Mouse (Mus musculus) kidney, embryonic 15.5 days (tissue): ENCODE results near the gene Sec24b. TPM values are rescaled to one million over a fixed set of nuclear protein-coding genes. Genes with fewer than 3 reads are reported as not detected.

Experiments used
- ATAC-seq: fragments of 200-750 bp; cut with Nextera tagmentation; replicated peaks from 2 replicates; pipeline ENCODE4 v1.8.0; 2017; ENCODE audit warnings: moderate TSS enrichment; ENCODE audit not compliant: low FRiP score
- H3K27ac ChIP-seq: fragments of 300-500 bp; sonication (generic); 2 replicates; pipeline ENCODE4 v1.5.1; 2015; ENCODE audit warnings: mild to moderate bottlenecking, inconsistent platforms
- H3K27me3 ChIP-seq: fragments of 300-500 bp; sonication (generic); 2 replicates; pipeline ENCODE4 v1.6.1; 2015; ENCODE audit warnings: inconsistent platforms
- H3K36me3 ChIP-seq: fragments of 300-500 bp; sonication (generic); 2 replicates; pipeline ENCODE4 v1.6.1; 2015; ENCODE audit warnings: inconsistent platforms
- H3K4me1 ChIP-seq: fragments of 300-500 bp; sonication (generic); 2 replicates; pipeline ENCODE4 v1.6.1; 2015; ENCODE audit warnings: inconsistent platforms
- H3K4me2 ChIP-seq: fragments of 300-500 bp; sonication (generic); 2 replicates; pipeline ENCODE4 v1.6.1; 2015; ENCODE audit warnings: moderate library complexity, mild to moderate bottlenecking, inconsistent platforms
- H3K4me3 ChIP-seq: fragments of 300-500 bp; sonication (generic); replicated peaks from 2 replicates; pipeline ENCODE4 v1.5.1; 2015; ENCODE audit warnings: mild to moderate bottlenecking, inconsistent platforms
- H3K9ac ChIP-seq: fragments of 300-500 bp; sonication (generic); 2 replicates; pipeline ENCODE4 v1.6.1; 2015; ENCODE audit warnings: mild to moderate bottlenecking, inconsistent platforms
- H3K9me3 ChIP-seq: fragments of 300-500 bp; sonication (generic); replicated peaks from 2 replicates; pipeline ENCODE4 v1.6.1; 2016; ENCODE audit warnings: inconsistent platforms
- WGBS: fragments of 180-500 bp; shearing (Covaris S2); methylation state at CpG from one replicate; pipeline ENCODE4 v1.1.7; 2015; ENCODE audit warnings: mixed read lengths; 5-methylcytosine and 5-hydroxymethylcytosine counted together
- polyA plus RNA-seq: library from polyadenylated mRNA; unstranded; fragments of >200 nt; fragmentation: Nextera tagmentation; extraction: Ambion mirVana; gene quantifications from 2 replicates; pipeline ENCODE4 v1.2.1, GENCODE M21; 2015

Sec24b gene
- polyA plus RNA-seq, 1 experiment from 2014 or later, result 36.9 TPM

GRCm38 (mm10) chr3:129969432-129970395, 91.6 kb downstream of the Sec24b start, which contains the start of gene Mcub:
Gene Mcub (minus strand): TSS chr3:129970206.
- Histone ChIP-seq H3K4me2 (peak within 1 kb of the TSS; percentile 99), H3K9ac (peak within 1 kb of the TSS; percentile 41), H3K4me3 (peak within 1 kb of the TSS; percentile 59), H3K36me3 (no peaks in the 10 kb centered on the region), H3K4me1 (peaks cover 24% of the 10 kb centered on the region), H3K9me3 (no peaks in the 10 kb centered on the region), H3K27me3 (peaks cover 49% of the 10 kb centered on the region), H3K27ac (no peak within 1 kb of the TSS)
- under 1% methylated on average over 63 of the region's 63 CpGs for WGBS
- peak; percentile 86 for ATAC-seq

- Histone ChIP-seq H3K9me3 (no peaks in the 10 kb centered on the region), H3K36me3 (no peaks in the 10 kb centered on the region), H3K4me3 (peak overlapping the region; percentile 59), H3K4me1 (peaks cover 24% of the 10 kb centered on the region), H3K9ac (peak overlapping the region; percentile 41; the same call in 1 of the 2 replicates), H3K27ac (no peak overlapping the region), H3K27me3 (peaks cover 49% of the 10 kb centered on the region), H3K4me2 (peak overlapping the region; percentile 99)
- no peak for ATAC-seq
- 27% methylated on average over 10 of the region's 10 CpGs for WGBS
Measured at GRCm38 (mm10) chr3:129969031-129969430, 92.3 kb downstream of the Sec24b start.

GRCm38 (mm10) chr3:129967874-129968273, 93.5 kb downstream of the Sec24b start:
- peaks cover 24% of the 10 kb centered on the region for H3K4me1 ChIP-seq
- H3K36me3 ChIP-seq, result no peaks in the 10 kb centered on the region
- 88% methylated on average over 9 of the region's 9 CpGs for WGBS
- no peak overlapping the region for H3K4me2 ChIP-seq
- no peak for ATAC-seq
- H3K9ac ChIP-seq, result no peak overlapping the region
- no peaks in the 10 kb centered on the region for H3K9me3 ChIP-seq
- H3K27me3 ChIP-seq, result peaks cover 49% of the 10 kb centered on the region
- no peak overlapping the region for H3K4me3 ChIP-seq
- no peak overlapping the region for H3K27ac ChIP-seq

- Histone ChIP-seq H3K9me3 (no peaks in the 10 kb centered on the region), H3K27ac (no peak overlapping the region), H3K27me3 (peaks cover 33% of the 10 kb centered on the region), H3K9ac (no peak overlapping the region), H3K4me3 (no peak overlapping the region), H3K4me2 (no peak overlapping the region), H3K4me1 (peaks cover 8% of the 10 kb centered on the region), H3K36me3 (no peaks in the 10 kb centered on the region)
- ATAC-seq, result no peak
- 87% methylated on average over 8 of the region's 8 CpGs for WGBS
Measured at GRCm38 (mm10) chr3:129964681-129965080, 96.7 kb downstream of the Sec24b start.

GRCm38 (mm10) chr3:129962533-129962932, 98.8 kb downstream of the Sec24b start:
- 63% methylated on average over 8 of the region's 8 CpGs for WGBS
- Histone ChIP-seq H3K4me3 (no peak overlapping the region), H3K27me3 (peaks cover 12% of the 10 kb centered on the region), H3K9ac (no peak overlapping the region), H3K9me3 (no peaks in the 10 kb centered on the region), H3K27ac (no peak overlapping the region), H3K4me1 (no peaks in the 10 kb centered on the region), H3K4me2 (no peak overlapping the region), H3K36me3 (no peaks in the 10 kb centered on the region)
- ATAC-seq, result no peak

- Histone ChIP-seq H3K4me1 (no peaks in the 10 kb centered on the region), H3K36me3 (no peaks in the 10 kb centered on the region), H3K27ac (no peak overlapping the region), H3K27me3 (0 out of 2 replicates have a peak, but pooled peaks cover 3% of the 10 kb centered on the region), H3K4me3 (no peak overlapping the region), H3K9ac (no peak overlapping the region), H3K9me3 (no peaks in the 10 kb centered on the region), H3K4me2 (no peak overlapping the region)
- ATAC-seq, result no peak
- 90% methylated on average over 4 of the region's 4 CpGs for WGBS
Measured at GRCm38 (mm10) chr3:129953296-129953695, 108.1 kb downstream of the Sec24b start.

GRCm38 (mm10) chr3:129949158-129949773, 112.1 kb downstream of the Sec24b start:
- WGBS, result 85% methylated on average over 5 of the region's 5 CpGs
- no peak overlapping the region for H3K27ac ChIP-seq
- no peak overlapping the region for H3K4me2 ChIP-seq
- H3K9me3 ChIP-seq, result no peaks in the 10 kb centered on the region
- no peak overlapping the region for H3K4me3 ChIP-seq
- H3K9ac ChIP-seq, result no peak overlapping the region
- no peaks in the 10 kb centered on the region for H3K27me3 ChIP-seq
- ATAC-seq, result no peak
- H3K36me3 ChIP-seq, result no peaks in the 10 kb centered on the region
- no peaks in the 10 kb centered on the region for H3K4me1 ChIP-seq

- no peaks in the 10 kb centered on the region for H3K9me3 ChIP-seq
- no peak for ATAC-seq
- H3K27ac ChIP-seq, result no peak overlapping the region
- no peaks in the 10 kb centered on the region for H3K27me3 ChIP-seq
- no peaks in the 10 kb centered on the region for H3K36me3 ChIP-seq
- H3K9ac ChIP-seq, result no peak overlapping the region
- no peak overlapping the region for H3K4me2 ChIP-seq
- no peak overlapping the region for H3K4me3 ChIP-seq
- WGBS, result 86% methylated on average over 5 of the region's 5 CpGs
- no peaks in the 10 kb centered on the region for H3K4me1 ChIP-seq
Measured at GRCm38 (mm10) chr3:129948359-129948758, 113.0 kb downstream of the Sec24b start.

GRCm38 (mm10) chr3:129946217-129946914, 115.0 kb downstream of the Sec24b start:
- Histone ChIP-seq H3K27ac (no peak overlapping the region), H3K4me2 (no peak overlapping the region), H3K36me3 (no peaks in the 10 kb centered on the region), H3K4me3 (no peak overlapping the region), H3K9me3 (no peaks in the 10 kb centered on the region), H3K9ac (no peak overlapping the region), H3K27me3 (no peaks in the 10 kb centered on the region), H3K4me1 (no peaks in the 10 kb centered on the region)
- ATAC-seq, result no peak
- 58% methylated on average over 5 of the region's 5 CpGs for whole genome bisulfite sequencing

GRCm38 (mm10) chr3:129943813-129944212, 117.5 kb downstream of the Sec24b start:
- 67% methylated on average over 4 of the region's 4 CpGs for WGBS
- H3K9ac ChIP-seq, result no peak overlapping the region

GRCm38 (mm10) chr3:129941291-129941690, 120.1 kb downstream of the Sec24b start:
- Histone ChIP-seq H3K4me1 (0 out of 2 replicates have a peak, but pooled peaks cover 4% of the 10 kb centered on the region), H3K27me3 (no peaks in the 10 kb centered on the region), H3K9me3 (no peaks in the 10 kb centered on the region), H3K9ac (no peak overlapping the region), H3K4me3 (no peak overlapping the region), H3K4me2 (no peak overlapping the region), H3K27ac (no peak overlapping the region), H3K36me3 (no peaks in the 10 kb centered on the region)
- 94% methylated on average over 1 of the region's 1 CpGs for WGBS
- ATAC-seq, result no peak

More at GRCm38 (mm10) chr3:129943813-129944212, 117.5 kb downstream of the Sec24b start:
- Histone ChIP-seq H3K9me3 (no peaks in the 10 kb centered on the region), H3K27me3 (no peaks in the 10 kb centered on the region), H3K36me3 (no peaks in the 10 kb centered on the region), H3K4me2 (no peak overlapping the region), H3K4me3 (no peak overlapping the region), H3K4me1 (no peaks in the 10 kb centered on the region), H3K27ac (no peak overlapping the region)
- no peak for ATAC-seq
